Mouse (Mus musculus): ENCODE measurements around the gene Faap24.

Gene Faap24

GRCm38 (mm10) chr7:35365161-35365910 lies 31.3 kb downstream of the Faap24 start:
- DNase-seq: no peak

DNA sequence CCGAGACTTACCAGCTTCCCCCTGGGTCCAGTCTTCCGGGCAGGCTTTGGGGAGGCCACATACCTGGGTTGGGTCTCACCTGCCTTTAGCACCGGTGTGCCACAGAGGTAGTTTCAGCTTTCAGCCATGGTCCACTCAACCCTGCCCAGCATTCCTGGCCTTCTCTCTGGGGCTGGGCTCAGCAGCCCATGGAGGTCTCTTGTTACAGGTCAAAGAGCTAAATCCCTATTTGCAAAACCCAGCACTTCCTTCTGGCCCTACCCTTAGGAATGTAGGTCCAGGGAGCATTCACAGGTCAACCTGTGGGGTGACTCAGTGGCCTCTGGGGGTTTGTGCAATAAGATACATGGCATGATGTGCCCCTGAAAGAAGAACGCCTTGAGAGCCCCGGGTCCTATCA lies 33.8 kb downstream of the Faap24 start:
- DNase-seq: no peak

DNA sequence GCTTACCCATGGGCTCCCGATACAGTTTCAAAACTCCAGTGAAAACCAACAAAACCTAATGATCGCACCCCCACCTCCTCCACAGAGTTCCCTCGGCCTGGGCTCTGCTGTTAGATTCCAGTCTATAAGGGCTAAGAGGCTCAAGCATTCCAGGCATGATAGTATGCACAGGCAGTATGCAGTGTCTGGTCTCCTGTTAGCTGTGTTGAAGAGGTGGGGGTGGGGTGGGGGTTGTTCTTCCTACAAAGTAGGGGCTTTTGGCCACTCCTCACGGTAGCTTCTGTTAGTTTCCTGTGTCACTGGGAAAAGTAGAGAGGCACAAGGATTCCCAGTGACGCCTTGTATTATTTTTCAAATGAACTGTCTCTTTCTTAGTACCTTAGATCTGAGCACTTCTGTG lies 34.4 kb downstream of the Faap24 start:
- DNase-seq: no peak

- DNase-seq: no peak
These were observed 39.0 kb downstream of the Faap24 start for GRCm38 (mm10) chr7:35357621-35358020.

GRCm38 (mm10) chr7:35355303-35355872 lies 41.2 kb downstream of the Faap24 start:
- no peak for DNase-seq

DNA sequence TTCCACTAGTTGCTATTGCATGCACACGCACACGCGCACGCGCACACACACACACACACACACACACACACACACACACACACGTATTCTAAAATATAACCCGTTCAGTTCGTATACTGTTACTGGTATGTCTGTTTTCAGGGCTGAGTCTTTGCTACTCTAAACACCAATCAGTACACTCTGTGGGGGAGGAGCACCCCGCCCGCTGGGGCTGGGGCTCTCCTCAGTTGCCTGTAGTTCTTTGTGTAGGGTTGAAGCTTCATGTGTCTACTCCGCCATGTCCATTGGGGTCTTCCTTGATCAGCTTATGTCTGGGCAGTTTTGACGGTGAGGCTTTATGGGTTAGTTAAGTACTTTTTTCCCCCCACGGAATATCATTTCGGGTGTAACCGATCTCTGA lies 43.3 kb downstream of the Faap24 start:
- DNase-seq: no peak

DNA sequence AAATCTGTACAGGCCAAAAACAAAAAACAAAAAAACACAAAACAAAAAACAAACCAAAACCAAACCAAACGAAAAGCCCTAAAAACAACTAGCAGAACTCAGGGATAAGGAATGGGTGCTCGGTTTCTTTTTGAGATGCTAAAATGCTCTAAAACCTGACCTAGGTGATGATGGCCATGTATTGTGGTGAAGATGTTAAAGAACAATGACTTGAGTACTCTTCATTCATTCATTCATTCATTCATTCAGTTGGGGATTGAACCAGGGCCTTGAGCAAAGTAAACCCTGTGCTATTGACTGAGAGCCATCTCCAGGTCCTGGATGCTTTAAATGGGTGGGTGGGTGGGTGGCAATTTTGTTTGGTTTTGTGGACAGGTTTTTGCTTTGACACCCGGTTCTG lies 45.5 kb downstream of the Faap24 start:
- no peak for DNase-seq

GRCm38 (mm10) chr7:35349886-35350684 lies 46.6 kb downstream of the Faap24 start:
- no peak for DNase-seq

DNA sequence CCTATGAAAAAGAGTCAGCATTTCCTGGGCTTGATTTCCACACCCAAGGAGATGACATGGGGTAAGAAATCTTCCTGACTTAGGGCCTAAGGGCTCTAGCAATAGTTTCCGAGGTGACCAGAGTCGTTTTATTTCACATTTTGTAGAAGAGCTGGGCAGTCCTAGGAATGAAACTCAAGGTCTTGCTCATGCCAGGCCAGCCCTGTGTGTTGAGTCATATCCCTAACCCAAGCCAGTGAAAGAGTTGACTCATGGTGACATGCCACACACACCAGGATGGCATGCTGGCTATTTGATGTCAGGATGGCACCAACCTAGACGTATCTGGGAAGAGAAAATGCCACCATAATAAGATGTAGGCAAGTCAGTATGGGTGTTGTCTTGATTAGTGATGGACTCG lies 47.6 kb downstream of the Faap24 start:
- DNase-seq: no peak

DNA sequence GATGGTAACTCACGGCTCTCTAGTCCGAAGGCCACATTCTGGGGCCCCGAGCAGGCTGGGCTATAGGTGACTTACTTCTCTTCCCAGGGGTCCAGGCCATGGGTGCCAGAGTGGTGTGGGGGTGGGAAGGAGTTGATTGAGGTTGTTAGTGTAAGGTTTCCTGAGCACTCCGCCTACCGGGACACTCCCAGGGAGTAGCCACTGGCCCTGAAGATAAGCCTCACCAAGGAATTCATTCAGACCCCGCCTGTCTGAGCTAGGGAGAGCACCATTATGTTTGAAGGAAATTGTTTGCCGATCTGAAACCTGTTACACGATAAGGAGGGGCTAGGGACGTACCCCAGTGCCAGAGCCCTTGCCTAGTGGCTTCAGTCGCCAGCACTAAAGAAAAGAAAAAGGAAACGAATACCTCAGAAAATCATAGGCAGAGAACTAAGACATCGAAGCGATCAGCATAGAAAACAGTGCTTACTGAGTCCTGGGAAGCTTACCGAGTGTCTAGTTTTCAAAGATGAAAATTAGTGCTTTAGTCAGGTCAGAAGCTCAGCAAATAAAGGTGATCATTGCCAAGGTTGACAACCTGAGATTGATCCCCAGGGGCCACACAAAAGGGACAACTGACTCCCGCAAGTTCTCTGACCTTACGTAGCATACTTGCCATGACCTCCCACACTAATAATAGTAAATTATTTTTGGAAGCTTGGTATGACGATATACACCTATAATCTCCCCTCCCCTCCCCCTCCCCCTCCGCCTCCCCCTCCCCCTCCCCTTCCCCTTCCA lies 48.5 kb downstream of the Faap24 start:
- DNase-seq: no peak

- DNase-seq: no peak
These were observed 51.8 kb downstream of the Faap24 start for GRCm38 (mm10) chr7:35344785-35345330.

DNA sequence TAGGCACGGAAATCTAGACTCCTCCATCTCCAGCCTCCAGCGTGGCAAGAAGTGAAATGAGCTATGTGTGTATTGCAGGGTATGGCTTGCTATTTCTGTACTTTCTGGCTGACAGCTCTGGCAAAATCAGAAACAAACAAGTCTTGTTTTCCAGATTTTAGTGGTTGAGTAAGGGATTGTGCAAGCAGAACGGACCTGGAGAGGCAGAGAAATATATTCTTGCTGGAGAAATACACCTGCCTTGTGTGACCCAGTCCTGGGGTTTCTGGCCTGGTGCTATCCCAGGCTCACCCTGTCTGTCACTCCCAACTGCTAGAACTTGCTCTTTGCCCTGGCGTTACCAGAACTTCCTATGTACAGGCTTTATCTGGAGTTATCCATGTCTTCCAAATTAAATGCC lies 54.1 kb downstream of the Faap24 start:
- no peak for DNase-seq
